Mouse (Mus musculus) activated CD4-positive, CD25-positive, alpha-beta regulatory T cell, adult 4 months (primary cell): ENCODE data around the gene BC025920. TPM values are rescaled to one million over a fixed set of nuclear protein-coding genes. Genes with fewer than 3 reads are reported as not detected.
"Not testable (repeated sequence)": the region's sequence is repeated elsewhere in the genome, so short reads cannot be mapped to it uniquely, and the experiment has no call there.

Source experiments
- ATAC-seq: one replicate; pipeline ENCODE4 v1.8.0; 2017
- polyA plus RNA-seq, 2 experiments: library from polyadenylated mRNA; unstranded; fragments of 100-300 nt; shearing (Covaris generic); gene quantifications; one replicate each; pipeline ENCODE4 v1.2.1; 2017

BC025920 gene
- polyA plus RNA-seq, 2 experiments from 2014 or later: 1.5 to 2.5 TPM

GRCm38 (mm10) chr10:81604019-81604967 is 1.8 kb upstream of the BC025920 start:
- ATAC-seq: no peak

- peak; percentile 38 for ATAC-seq
Measured at GRCm38 (mm10) chr10:81604968-81605665, 953 bp upstream of the BC025920 start.

GRCm38 (mm10) chr10:81605666-81605973 is 450 bp upstream of the BC025920 start:
- no peak for ATAC-seq

- ATAC-seq: no peak
Measured at GRCm38 (mm10) chr10:81608308-81608707, 2.2 kb downstream of the BC025920 start.

GRCm38 (mm10) chr10:81612779-81613178 is 6.7 kb downstream of the BC025920 start:
- ATAC-seq: no peak

GRCm38 (mm10) chr10:81615486-81615885 is 9.4 kb downstream of the BC025920 start:
- ATAC-seq: no peak

GRCm38 (mm10) chr10:81619976-81620375 is 13.9 kb downstream of the BC025920 start:
- no peak for ATAC-seq

- no peak for ATAC-seq
Measured at GRCm38 (mm10) chr10:81620786-81621185, 14.7 kb downstream of the BC025920 start.

GRCm38 (mm10) chr10:81623441-81623840 is 17.4 kb downstream of the BC025920 start:
- no peak for ATAC-seq

GRCm38 (mm10) chr10:81626101-81626993 is 20.3 kb downstream of the BC025920 start:
- no peak for ATAC-seq

GRCm38 (mm10) chr10:81626994-81627835 is 21.1 kb downstream of the BC025920 start, which contains the start of gene Sirt6:
Sirt6 (minus strand) TSS chr10:81627797.
- ATAC-seq: peak; percentile 94

GRCm38 (mm10) chr10:81627836-81628220 is 21.8 kb downstream of the BC025920 start:
- ATAC-seq: peak; percentile 48

- ATAC-seq: no peak
Measured at GRCm38 (mm10) chr10:81628390-81628789, 22.3 kb downstream of the BC025920 start, which contains the start of gene Ankrd24. Ankrd24 (plus strand) TSS chr10:81628540.

- peak; percentile 93 for ATAC-seq
Measured at GRCm38 (mm10) chr10:81633253-81634099, 27.4 kb downstream of the BC025920 start.

GRCm38 (mm10) chr10:81636338-81636737 is 30.3 kb downstream of the BC025920 start:
- ATAC-seq: no peak

- ATAC-seq: no peak
Measured at GRCm38 (mm10) chr10:81638101-81638500, 32.0 kb downstream of the BC025920 start.

- ATAC-seq: not testable (repeated sequence)
Measured at GRCm38 (mm10) chr10:81640825-81641224, 34.8 kb downstream of the BC025920 start.

- ATAC-seq: no peak
Measured at GRCm38 (mm10) chr10:81641566-81641965, 35.5 kb downstream of the BC025920 start.

- ATAC-seq: no peak
Measured at GRCm38 (mm10) chr10:81641978-81642647, 36.0 kb downstream of the BC025920 start.
